Mouse (Mus musculus): ENCODE data around the gene Bod1l. TPM values are rescaled to one million over a fixed set of nuclear protein-coding genes. Genes with fewer than 3 reads are reported as not detected.

Gene Bod1l
- polyA plus RNA-seq (2014; fragmentation: Nextera tagmentation; extraction: Ambion mirVana), result 19.1 and 21.0 TPM in 2 replicates

DNA sequence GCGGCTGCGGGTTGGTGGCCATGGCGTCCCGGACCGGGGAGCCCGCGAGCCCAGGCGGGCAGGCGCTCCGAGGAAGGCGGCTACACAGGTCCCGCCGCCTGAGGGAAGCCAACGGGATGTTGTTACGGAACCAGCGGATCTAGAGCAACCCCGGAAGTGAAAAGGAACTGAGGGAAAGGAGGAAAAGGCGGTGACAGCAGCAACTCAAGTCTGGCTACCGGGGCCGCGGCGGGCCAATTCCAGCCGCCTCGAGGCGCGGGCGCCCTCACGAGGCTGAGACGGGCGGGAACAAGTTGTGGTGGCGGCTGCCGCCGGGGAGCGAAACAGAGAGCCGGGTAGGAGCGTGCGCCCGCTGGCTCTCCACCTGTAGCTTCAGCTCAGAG, at the start of gene Bod1l:
TSS of gene Bod1l (minus strand) at position 169 of the 383 bp plus-strand sequence.
- H3K36me3 ChIP-seq (ENCODE audit: control insufficient read depth, insufficient read depth, low read length), result no peaks in the 10 kb centered on the region
- H3K4me2 ChIP-seq, result peak within 1 kb of the TSS; percentile 85
- under 1% methylated on average over 37 of the region's 38 CpGs for WGBS
- peak within 1 kb of the TSS; percentile 91 for H3K9ac ChIP-seq (ENCODE audit: low read depth, low read length)
- peak; percentile 90 for ATAC-seq (replicated peaks; ENCODE audit: low FRiP score)
- H3K27ac ChIP-seq (ENCODE audit: low read depth, low read length), result peak within 1 kb of the TSS; percentile 55
- no peaks in the 10 kb centered on the region for H3K27me3 ChIP-seq (replicated peaks; ENCODE audit: control insufficient read depth, insufficient read depth, low read length)
- peak within 1 kb of the TSS; percentile 92 for H3K4me3 ChIP-seq (ENCODE audit: low read depth, low read length)
- no peaks in the 10 kb centered on the region for H3K9me3 ChIP-seq (ENCODE audit: control insufficient read depth, low read length)
- peak; percentile 92 for DNase-seq (ENCODE audit: low spot score)
- H3K4me1 ChIP-seq (replicated peaks; ENCODE audit: control insufficient read depth, insufficient read depth, low read length), result peaks cover 17% of the 10 kb centered on the region

DNA sequence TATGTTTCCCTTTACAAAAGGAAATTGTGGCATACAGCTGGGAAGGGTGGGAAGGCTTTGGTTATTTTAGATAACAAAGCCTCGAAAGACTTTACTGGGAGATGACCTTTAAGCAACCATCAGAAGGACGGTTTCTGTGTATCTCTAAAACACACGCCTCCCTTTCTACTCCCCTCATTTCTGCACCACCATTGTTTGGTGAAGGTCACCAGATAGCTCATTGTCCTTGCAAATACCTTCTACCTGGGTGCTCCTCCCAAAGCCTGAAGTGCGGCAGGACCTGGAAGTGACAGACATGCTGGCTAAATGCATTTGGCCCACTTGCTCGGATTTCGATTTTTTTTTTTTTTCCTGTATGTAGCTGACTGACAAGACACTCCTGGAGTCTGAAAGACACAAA, 49.2 kb upstream of the Bod1l start:
- Histone ChIP-seq H3K27ac (ENCODE audit: low read depth, low read length) (no peak overlapping the region), H3K4me1 (replicated peaks; ENCODE audit: control insufficient read depth, insufficient read depth, low read length) (no peaks in the 10 kb centered on the region), H3K36me3 (ENCODE audit: control insufficient read depth, insufficient read depth, low read length) (no peaks in the 10 kb centered on the region), H3K9me3 (ENCODE audit: control insufficient read depth, low read length) (no peaks in the 10 kb centered on the region), H3K4me2 (no peak overlapping the region), H3K4me3 (ENCODE audit: low read depth, low read length) (no peak overlapping the region), H3K9ac (ENCODE audit: low read depth, low read length) (no peak overlapping the region), H3K27me3 (replicated peaks; ENCODE audit: control insufficient read depth, insufficient read depth, low read length) (no peaks in the 10 kb centered on the region)
- no peak for ATAC-seq (replicated peaks; ENCODE audit: low FRiP score)
- DNase-seq (ENCODE audit: low spot score), result no peak
- WGBS, result 50% methylated on average over 6 of the region's 6 CpGs

DNA sequence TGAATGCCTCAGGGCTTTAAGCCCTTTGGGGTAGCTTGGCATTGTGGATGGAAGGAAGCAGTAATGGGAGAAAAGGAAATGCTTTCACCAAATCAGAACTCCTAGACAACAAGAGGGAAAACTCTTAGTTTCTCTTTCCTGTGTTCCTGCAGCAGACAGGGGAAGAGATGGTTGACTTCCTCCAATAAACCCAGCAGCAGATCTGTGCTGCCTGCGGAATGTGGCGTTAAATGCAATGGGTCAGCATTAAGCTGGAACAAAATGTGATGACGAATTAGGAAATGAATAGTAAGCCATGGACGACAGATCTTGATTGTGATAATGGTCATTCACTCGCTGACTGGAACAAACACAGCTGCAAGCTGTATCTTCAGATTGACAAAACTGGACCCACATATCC, 46.8 kb upstream of the Bod1l start:
- no peak for ATAC-seq (replicated peaks; ENCODE audit: low FRiP score)
- H3K4me1 ChIP-seq (replicated peaks; ENCODE audit: control insufficient read depth, insufficient read depth, low read length), result no peaks in the 10 kb centered on the region
- H3K9ac ChIP-seq (ENCODE audit: low read depth, low read length), result no peak overlapping the region
- H3K36me3 ChIP-seq (ENCODE audit: control insufficient read depth, insufficient read depth, low read length), result no peaks in the 10 kb centered on the region
- WGBS, result 65% methylated on average over 5 of the region's 5 CpGs
- H3K27ac ChIP-seq (ENCODE audit: low read depth, low read length), result no peak overlapping the region
- no peak overlapping the region for H3K4me2 ChIP-seq
- no peak for DNase-seq (ENCODE audit: low spot score)
- H3K9me3 ChIP-seq (ENCODE audit: control insufficient read depth, low read length), result no peaks in the 10 kb centered on the region
- no peak overlapping the region for H3K4me3 ChIP-seq (ENCODE audit: low read depth, low read length)
- H3K27me3 ChIP-seq (replicated peaks; ENCODE audit: control insufficient read depth, insufficient read depth, low read length), result no peaks in the 10 kb centered on the region

DNA sequence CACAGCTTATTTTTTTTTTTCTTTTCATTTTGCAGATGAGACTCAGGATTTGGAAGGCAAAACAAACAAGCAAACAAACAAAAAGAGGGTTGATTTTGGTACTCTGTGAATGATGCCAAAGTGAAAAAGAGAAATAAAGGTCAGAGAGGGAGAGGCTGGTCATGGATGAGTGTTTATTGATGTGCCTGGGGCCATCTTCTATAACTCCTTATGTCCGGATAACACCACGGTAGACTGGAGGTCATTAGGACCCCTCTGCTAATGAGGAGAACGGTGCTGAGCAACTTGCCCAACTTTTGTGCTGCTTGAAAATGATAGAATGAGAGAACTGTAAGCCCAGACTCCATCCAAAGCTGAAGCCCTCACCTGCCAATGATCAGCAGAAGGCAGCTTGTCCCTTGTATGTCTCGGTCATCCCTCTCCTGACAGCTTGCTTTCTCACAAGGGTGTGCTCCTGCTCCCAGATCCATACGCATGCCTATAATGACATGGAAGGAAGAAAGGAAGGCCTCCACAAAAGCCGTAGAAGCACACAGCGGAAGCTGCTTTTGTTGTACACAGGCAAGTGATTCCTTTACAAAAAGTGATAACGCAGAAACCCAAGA, 45.2 kb upstream of the Bod1l start:
- DNase-seq (ENCODE audit: low spot score) (no peak), ATAC-seq (replicated peaks; ENCODE audit: low FRiP score) (no peak)
- Histone ChIP-seq H3K9me3 (ENCODE audit: control insufficient read depth, low read length) (no peaks in the 10 kb centered on the region), H3K4me3 (ENCODE audit: low read depth, low read length) (no peak overlapping the region), H3K4me2 (no peak overlapping the region), H3K27ac (ENCODE audit: low read depth, low read length) (no peak overlapping the region), H3K4me1 (replicated peaks; ENCODE audit: control insufficient read depth, insufficient read depth, low read length) (no peaks in the 10 kb centered on the region), H3K27me3 (replicated peaks; ENCODE audit: control insufficient read depth, insufficient read depth, low read length) (no peaks in the 10 kb centered on the region), H3K36me3 (ENCODE audit: control insufficient read depth, insufficient read depth, low read length) (no peaks in the 10 kb centered on the region), H3K9ac (ENCODE audit: low read depth, low read length) (no peak overlapping the region)
- WGBS, result 80% methylated on average over 8 of the region's 8 CpGs

DNA sequence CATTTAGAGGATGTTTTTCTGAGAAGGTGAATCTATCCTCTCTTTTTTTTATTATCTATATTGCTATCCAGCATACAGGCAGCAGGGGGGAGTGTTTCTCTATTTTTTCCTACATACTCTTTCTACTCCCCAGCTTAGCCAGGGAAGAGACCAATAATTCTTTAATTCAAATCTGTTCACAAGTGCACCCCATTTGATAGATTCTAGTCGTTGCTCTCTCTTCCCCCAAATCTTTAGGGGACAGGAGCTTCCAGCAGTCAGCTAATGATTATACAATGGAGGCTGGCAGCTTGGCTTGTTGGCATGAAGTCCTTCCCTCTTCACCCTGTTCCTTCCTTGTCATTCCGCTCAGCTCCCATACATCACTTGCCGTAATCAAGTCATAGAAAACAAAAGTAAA, 44.7 kb upstream of the Bod1l start:
- no peak for DNase-seq (ENCODE audit: low spot score)
- no peaks in the 10 kb centered on the region for H3K9me3 ChIP-seq (ENCODE audit: control insufficient read depth, low read length)
- no peaks in the 10 kb centered on the region for H3K4me1 ChIP-seq (replicated peaks; ENCODE audit: control insufficient read depth, insufficient read depth, low read length)
- H3K36me3 ChIP-seq (ENCODE audit: control insufficient read depth, insufficient read depth, low read length), result no peaks in the 10 kb centered on the region
- H3K4me2 ChIP-seq, result no peak overlapping the region
- H3K27ac ChIP-seq (ENCODE audit: low read depth, low read length), result no peak overlapping the region
- no peaks in the 10 kb centered on the region for H3K27me3 ChIP-seq (replicated peaks; ENCODE audit: control insufficient read depth, insufficient read depth, low read length)
- no peak for ATAC-seq (replicated peaks; ENCODE audit: low FRiP score)
- no peak overlapping the region for H3K4me3 ChIP-seq (ENCODE audit: low read depth, low read length)
- H3K9ac ChIP-seq (ENCODE audit: low read depth, low read length), result no peak overlapping the region
- WGBS, result 60% methylated on average over 3 of the region's 3 CpGs

DNA sequence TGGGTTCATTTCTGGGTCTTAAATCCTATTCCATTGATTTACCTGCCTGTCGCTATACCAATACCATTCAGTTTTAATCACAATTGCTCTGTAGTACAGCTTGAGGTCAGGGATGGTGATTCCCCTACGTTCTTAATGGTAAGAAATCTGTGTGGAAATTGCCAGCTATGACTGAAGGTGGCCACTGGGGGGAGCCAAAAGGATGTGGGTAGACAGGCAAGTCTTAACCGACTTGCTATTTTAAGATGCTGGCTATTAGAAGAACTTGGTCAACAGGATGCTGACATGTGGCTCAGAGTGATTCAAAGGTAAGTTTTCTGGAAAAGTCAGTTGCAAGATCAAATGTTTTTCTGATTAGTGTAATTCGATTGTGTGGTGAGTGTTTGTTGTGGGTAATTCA, 43.6 kb upstream of the Bod1l start:
- Histone ChIP-seq H3K36me3 (ENCODE audit: control insufficient read depth, insufficient read depth, low read length) (no peaks in the 10 kb centered on the region), H3K27ac (ENCODE audit: low read depth, low read length) (no peak overlapping the region)
- WGBS, result 12% methylated on average over 4 of the region's 4 CpGs

DNA sequence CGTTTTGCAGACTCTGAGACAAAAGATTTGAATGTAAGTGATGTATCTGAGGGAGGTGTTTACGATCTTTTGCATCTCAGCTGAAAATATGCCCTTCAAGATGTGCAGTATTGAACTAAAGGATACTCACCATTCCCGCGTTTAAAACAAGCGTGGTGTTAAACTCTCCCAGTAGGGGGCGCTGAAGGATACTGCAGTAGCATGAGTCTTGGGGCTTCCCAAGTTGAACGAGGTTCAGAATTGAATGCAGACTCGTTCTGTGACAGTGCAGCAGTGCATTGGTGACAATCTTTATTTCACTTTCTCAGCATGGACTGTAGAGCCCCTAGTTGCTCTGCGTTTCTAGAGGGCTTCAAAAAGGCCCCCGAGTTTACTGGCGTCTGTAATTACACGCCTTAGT, 40.4 kb upstream of the Bod1l start:
- Histone ChIP-seq H3K9me3 (ENCODE audit: control insufficient read depth, low read length) (no peaks in the 10 kb centered on the region), H3K4me1 (replicated peaks; ENCODE audit: control insufficient read depth, insufficient read depth, low read length) (no peaks in the 10 kb centered on the region), H3K36me3 (ENCODE audit: control insufficient read depth, insufficient read depth, low read length) (no peaks in the 10 kb centered on the region), H3K4me2 (no peak overlapping the region), H3K4me3 (ENCODE audit: low read depth, low read length) (no peak overlapping the region), H3K27me3 (replicated peaks; ENCODE audit: control insufficient read depth, insufficient read depth, low read length) (no peaks in the 10 kb centered on the region), H3K9ac (ENCODE audit: low read depth, low read length) (no peak overlapping the region), H3K27ac (ENCODE audit: low read depth, low read length) (no peak overlapping the region)
- DNase-seq (ENCODE audit: low spot score), result no peak
- ATAC-seq (replicated peaks; ENCODE audit: low FRiP score), result no peak
- 21% methylated on average over 12 of the region's 12 CpGs for WGBS

More for the DNA sequence above, 43.6 kb upstream of the Bod1l start:
- Histone ChIP-seq H3K9me3 (ENCODE audit: control insufficient read depth, low read length) (no peaks in the 10 kb centered on the region), H3K4me1 (replicated peaks; ENCODE audit: control insufficient read depth, insufficient read depth, low read length) (no peaks in the 10 kb centered on the region), H3K9ac (ENCODE audit: low read depth, low read length) (no peak overlapping the region), H3K4me2 (no peak overlapping the region), H3K4me3 (ENCODE audit: low read depth, low read length) (no peak overlapping the region), H3K27me3 (replicated peaks; ENCODE audit: control insufficient read depth, insufficient read depth, low read length) (no peaks in the 10 kb centered on the region)
- DNase-seq (ENCODE audit: low spot score), result peak; percentile 43
- ATAC-seq (replicated peaks; ENCODE audit: low FRiP score), result no peak

DNA sequence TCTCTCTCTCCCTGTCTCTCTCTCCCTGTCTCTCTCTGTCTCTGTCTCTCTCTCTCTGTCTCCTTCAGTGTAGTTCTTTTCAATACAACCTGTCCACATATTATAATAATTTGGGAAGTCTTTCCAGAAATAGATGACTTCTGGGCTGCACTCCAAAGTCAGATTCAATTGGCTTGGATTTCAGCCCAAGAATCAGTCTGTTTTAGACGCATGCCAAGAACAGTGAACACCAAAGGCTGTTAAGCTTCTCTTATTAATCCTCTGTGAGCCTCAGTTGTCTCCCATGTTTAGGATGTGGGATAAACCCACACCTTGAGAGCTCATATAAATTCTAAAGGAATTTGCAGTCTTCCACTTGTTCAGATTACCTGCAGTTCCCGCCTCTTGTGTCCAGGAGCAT, 27.0 kb upstream of the Bod1l start:
- H3K9me3 ChIP-seq (ENCODE audit: control insufficient read depth, low read length), result no peaks in the 10 kb centered on the region
- no peaks in the 10 kb centered on the region for H3K36me3 ChIP-seq (ENCODE audit: control insufficient read depth, insufficient read depth, low read length)
- 69% methylated on average over 2 of the region's 2 CpGs for WGBS
- no peaks in the 10 kb centered on the region for H3K4me1 ChIP-seq (replicated peaks; ENCODE audit: control insufficient read depth, insufficient read depth, low read length)
- DNase-seq (ENCODE audit: low spot score) (no peak), ATAC-seq (replicated peaks; ENCODE audit: low FRiP score) (no peak)
- H3K4me2 ChIP-seq, result no peak overlapping the region
- no peaks in the 10 kb centered on the region for H3K27me3 ChIP-seq (replicated peaks; ENCODE audit: control insufficient read depth, insufficient read depth, low read length)
- no peak overlapping the region for H3K9ac ChIP-seq (ENCODE audit: low read depth, low read length)
- H3K4me3 ChIP-seq (ENCODE audit: low read depth, low read length), result no peak overlapping the region
- no peak overlapping the region for H3K27ac ChIP-seq (ENCODE audit: low read depth, low read length)

DNA sequence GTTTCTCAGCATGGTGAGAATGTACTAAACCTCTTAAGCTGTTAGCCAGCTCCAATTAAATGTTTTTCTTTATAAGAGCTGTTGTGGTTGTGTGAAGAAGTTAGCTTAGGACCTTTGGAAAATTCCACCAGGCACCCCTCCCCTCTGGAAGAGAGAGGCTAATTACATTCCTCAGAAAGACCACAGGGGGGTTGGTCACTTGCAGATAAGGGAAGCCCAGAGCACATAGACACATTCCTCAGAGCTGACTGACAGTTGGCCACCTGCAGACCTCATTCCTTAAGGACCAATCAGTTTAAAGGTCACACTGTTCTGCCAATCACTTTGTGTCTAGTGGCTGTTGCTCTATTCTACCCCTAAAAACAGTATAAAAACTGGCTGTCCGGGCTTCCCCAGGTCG, 11.7 kb upstream of the Bod1l start:
- 72% methylated on average over 2 of the region's 2 CpGs for WGBS
- Histone ChIP-seq H3K4me2 (no peak overlapping the region), H3K9me3 (ENCODE audit: control insufficient read depth, low read length) (no peaks in the 10 kb centered on the region)

More for the DNA sequence above, 11.7 kb upstream of the Bod1l start:
- H3K27me3 ChIP-seq (replicated peaks; ENCODE audit: control insufficient read depth, insufficient read depth, low read length), result no peaks in the 10 kb centered on the region
- DNase-seq (ENCODE audit: low spot score) (no peak), ATAC-seq (replicated peaks; ENCODE audit: low FRiP score) (no peak)
- H3K27ac ChIP-seq (ENCODE audit: low read depth, low read length), result no peak overlapping the region
- no peaks in the 10 kb centered on the region for H3K36me3 ChIP-seq (ENCODE audit: control insufficient read depth, insufficient read depth, low read length)
- no peak overlapping the region for H3K4me3 ChIP-seq (ENCODE audit: low read depth, low read length)
- no peak overlapping the region for H3K9ac ChIP-seq (ENCODE audit: low read depth, low read length)
- H3K4me1 ChIP-seq (replicated peaks; ENCODE audit: control insufficient read depth, insufficient read depth, low read length), result no peaks in the 10 kb centered on the region
